Mouse (Mus musculus): ENCODE measurements around the gene Rnf220. TPM values are rescaled to one million over a fixed set of nuclear protein-coding genes. Genes with fewer than 3 reads are reported as not detected.

Rnf220 gene
- polyA plus RNA-seq, 1 experiment from 2014 or later: 98.2 TPM

DNA sequence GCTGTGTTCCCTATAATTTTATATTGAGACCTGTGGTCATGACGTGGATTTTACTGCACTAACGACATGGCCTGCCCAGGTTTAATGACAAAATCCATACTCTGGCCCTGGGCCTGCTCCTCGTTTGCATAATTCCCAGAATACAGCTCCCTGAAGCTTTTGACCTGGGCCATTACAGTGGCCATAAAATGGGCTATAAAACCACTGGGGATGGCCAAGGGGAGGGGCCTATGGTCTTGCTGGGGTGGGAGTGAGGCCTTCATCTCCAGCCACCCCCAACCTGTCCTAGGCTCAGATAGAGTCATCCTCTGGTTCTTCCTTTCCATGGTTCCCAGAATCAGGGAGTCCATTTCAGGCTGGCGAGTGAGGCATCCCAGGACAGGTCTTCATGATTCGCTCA lies 185.0 kb downstream of the Rnf220 start:
- peaks cover 33% of the 10 kb centered on the region for H3K4me1 ChIP-seq
- WGBS: 47% methylated on average over 5 of the region's 5 CpGs
- peaks cover 3% of the 10 kb centered on the region; the same call in 1 of the 2 replicates for H3K9me3 ChIP-seq
- H3K4me3 ChIP-seq: no peak overlapping the region
- no peak for DNase-seq (ENCODE audit: extremely low spot score, low spot score)
- peak overlapping the region; percentile 66; the same call in 1 of the 2 replicates for H3K27ac ChIP-seq
- no peaks in the 10 kb centered on the region for H3K36me3 ChIP-seq (replicated peaks)
- H3K27me3 ChIP-seq (ENCODE audit: poor library complexity, severe bottlenecking): peaks cover 93% of the 10 kb centered on the region

DNA sequence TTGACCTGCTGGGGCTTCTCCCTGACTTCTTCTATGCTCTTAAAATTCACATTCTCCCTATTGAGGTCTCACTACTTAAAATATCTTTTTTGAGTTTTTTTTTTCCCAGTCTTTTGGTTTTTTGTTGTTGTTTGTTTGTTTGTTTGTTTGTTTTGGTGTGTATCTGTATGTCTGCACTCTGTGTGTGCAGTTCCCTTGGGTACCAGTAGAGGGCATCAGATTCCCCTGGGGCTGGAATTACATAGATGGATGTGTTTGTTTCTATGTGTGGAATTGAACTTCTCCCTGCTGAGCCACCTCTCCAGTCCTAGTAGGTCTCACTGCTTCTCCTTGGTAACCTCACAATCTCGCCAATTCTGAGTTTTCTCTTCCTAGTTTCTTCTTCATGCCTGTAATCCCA lies 187.4 kb downstream of the Rnf220 start:
- H3K27me3 ChIP-seq (ENCODE audit: poor library complexity, severe bottlenecking): peaks cover 93% of the 10 kb centered on the region
- H3K4me3 ChIP-seq: no peak overlapping the region
- 85% methylated on average over 1 of the region's 1 CpGs for WGBS
- H3K9me3 ChIP-seq: peaks cover 3% of the 10 kb centered on the region; the same call in 1 of the 2 replicates
- H3K4me1 ChIP-seq: peaks cover 27% of the 10 kb centered on the region
- H3K36me3 ChIP-seq (replicated peaks): no peaks in the 10 kb centered on the region
- H3K27ac ChIP-seq: no peak overlapping the region
- no peak for DNase-seq (ENCODE audit: extremely low spot score, low spot score)

DNA sequence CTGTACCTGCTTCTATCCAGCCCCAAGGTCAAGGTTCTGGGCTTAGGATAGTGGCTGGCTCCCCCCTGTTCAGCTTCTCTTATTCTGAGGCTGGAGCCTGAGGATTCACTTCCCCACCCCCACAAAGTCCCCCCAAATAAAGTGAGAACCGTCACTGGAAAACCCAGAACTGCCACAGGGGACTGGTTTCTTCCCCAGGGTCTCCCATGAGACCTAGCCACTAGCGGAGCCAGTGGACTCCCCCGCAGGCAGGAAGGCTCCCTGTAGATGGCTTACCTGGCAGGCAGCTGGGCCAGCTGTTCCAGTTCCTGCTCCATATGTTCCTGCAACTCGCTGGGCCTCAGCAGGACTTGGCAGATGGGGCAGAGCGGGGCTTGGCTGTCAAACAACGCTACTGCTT lies 189.6 kb downstream of the Rnf220 start:
- Histone ChIP-seq H3K36me3 (replicated peaks) (no peaks in the 10 kb centered on the region), H3K27ac (no peak overlapping the region), H3K4me3 (no peak overlapping the region), H3K9me3 (peaks cover 3% of the 10 kb centered on the region; the same call in 1 of the 2 replicates), H3K4me1 (peaks cover 37% of the 10 kb centered on the region), H3K27me3 (ENCODE audit: poor library complexity, severe bottlenecking) (peaks cover 93% of the 10 kb centered on the region)
- WGBS: 61% methylated on average over 6 of the region's 6 CpGs
- DNase-seq (ENCODE audit: extremely low spot score, low spot score): no peak

DNA sequence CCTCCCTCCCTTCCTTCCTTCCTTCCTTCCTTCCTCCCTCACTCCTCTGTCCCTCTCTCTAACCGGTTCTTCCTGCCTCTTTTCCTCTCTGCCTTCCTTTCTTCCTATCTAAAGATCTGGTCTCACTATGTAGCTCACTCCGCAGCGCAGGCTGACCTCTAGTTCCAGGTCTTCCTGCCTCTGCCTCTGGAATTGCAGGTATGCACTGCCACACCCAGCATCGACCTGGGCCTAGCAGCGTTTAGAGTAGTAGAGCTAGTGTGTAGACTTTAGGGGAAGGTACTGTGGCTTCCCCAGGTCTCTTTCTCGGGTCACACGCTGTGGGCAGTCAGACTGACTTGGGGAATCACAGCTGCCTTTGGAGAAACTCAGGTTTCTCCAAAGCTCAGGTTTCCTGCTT lies 191.4 kb downstream of the Rnf220 start:
- 54% methylated on average over 6 of the region's 7 CpGs for WGBS
- Histone ChIP-seq H3K36me3 (replicated peaks) (no peaks in the 10 kb centered on the region), H3K9me3 (peaks cover 3% of the 10 kb centered on the region; the same call in 1 of the 2 replicates), H3K27me3 (ENCODE audit: poor library complexity, severe bottlenecking) (peaks cover 93% of the 10 kb centered on the region), H3K4me3 (no peak overlapping the region), H3K4me1 (peaks cover 35% of the 10 kb centered on the region), H3K27ac (no peak overlapping the region)
- DNase-seq (ENCODE audit: extremely low spot score, low spot score): no peak

DNA sequence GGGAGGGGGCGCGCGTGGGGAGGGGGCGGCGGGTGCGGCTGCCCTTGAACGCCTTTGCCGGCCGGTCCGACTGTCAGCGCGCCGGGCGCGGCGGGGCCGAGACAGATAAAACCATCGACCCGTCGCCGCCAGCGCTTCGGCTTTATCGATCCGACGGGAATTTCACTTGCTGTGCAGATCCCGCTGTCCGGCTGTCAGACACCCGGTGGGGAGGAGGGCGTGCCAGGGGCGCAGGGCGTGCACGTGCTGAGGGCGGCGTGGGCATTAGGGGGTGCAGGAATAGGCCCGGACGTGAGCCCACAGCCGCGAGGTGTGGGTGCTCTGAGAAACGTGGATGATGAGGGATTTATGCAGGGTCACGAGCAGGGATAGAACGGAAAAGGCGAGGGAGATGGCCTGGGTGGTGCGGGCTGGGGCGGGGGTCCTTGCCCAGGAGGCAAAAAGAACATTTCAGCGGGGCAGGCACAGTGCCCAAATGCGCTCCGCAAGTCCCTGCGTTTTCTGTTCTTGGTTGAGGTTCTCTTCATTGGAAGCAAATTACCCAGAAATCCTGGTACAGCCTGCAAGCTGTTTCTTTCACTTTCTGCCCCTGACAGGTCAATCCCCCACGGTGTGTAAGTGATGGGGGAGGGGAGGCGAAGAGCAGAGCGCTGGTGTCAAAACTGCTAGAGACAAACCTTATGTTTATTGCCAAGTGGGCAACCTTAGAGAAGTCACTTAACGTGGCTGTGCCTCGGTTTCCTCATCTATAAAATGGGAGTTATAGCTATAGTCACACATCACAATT lies 192.4 kb downstream of the Rnf220 start:
- H3K4me1 ChIP-seq: peaks cover 35% of the 10 kb centered on the region
- peaks cover 93% of the 10 kb centered on the region for H3K27me3 ChIP-seq (ENCODE audit: poor library complexity, severe bottlenecking)
- H3K36me3 ChIP-seq (replicated peaks): no peaks in the 10 kb centered on the region
- H3K4me3 ChIP-seq: peak overlapping the region; percentile 55
- H3K27ac ChIP-seq: peak overlapping the region; percentile 44; the same call in 1 of the 2 replicates
- 3% methylated on average over 54 of the region's 54 CpGs for WGBS
- DNase-seq (ENCODE audit: extremely low spot score, low spot score): peak; percentile 30
- peaks cover 2% of the 10 kb centered on the region; the same call in 1 of the 2 replicates for H3K9me3 ChIP-seq

DNA sequence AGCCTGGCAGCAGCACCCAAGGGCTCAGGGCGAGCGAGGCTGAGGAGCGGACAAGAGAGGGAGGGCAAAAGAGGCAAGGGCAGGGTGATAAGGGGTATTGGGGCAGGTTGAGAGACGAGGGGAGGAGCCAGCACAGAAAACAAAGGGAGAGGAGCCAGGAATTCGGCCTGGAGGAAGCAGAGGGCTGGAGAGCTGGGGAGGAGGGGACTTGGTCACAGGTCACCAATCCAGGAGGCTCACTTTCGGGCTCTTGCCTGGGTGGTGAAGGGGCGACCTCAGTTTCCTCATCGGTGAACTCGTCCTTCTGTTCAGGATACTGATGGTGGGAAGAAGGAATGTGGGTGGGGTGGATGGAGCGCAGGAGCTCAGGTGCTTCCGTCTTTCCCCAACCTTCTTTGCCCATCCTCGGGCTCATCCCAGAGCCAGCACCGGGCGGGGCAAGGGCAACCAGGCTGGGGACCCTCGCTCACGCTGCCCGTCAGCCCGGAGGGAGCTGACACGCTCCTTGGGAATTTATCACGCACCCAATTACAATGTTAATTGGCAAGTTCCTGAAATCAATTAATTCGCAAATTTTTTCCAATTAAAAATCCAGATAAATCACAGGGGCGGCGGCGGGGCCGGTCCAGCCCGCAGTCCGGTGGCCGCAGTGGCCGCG lies 193.1 kb downstream of the Rnf220 start:
- WGBS: 5% methylated on average over 30 of the region's 30 CpGs
- Histone ChIP-seq H3K36me3 (replicated peaks) (no peaks in the 10 kb centered on the region), H3K27me3 (ENCODE audit: poor library complexity, severe bottlenecking) (peaks cover 98% of the 10 kb centered on the region), H3K4me3 (peak overlapping the region; percentile 55), H3K27ac (peak overlapping the region; percentile 44; the same call in 1 of the 2 replicates), H3K4me1 (peaks cover 35% of the 10 kb centered on the region), H3K9me3 (no peaks in the 10 kb centered on the region)
- no peak for DNase-seq (ENCODE audit: extremely low spot score, low spot score)

DNA sequence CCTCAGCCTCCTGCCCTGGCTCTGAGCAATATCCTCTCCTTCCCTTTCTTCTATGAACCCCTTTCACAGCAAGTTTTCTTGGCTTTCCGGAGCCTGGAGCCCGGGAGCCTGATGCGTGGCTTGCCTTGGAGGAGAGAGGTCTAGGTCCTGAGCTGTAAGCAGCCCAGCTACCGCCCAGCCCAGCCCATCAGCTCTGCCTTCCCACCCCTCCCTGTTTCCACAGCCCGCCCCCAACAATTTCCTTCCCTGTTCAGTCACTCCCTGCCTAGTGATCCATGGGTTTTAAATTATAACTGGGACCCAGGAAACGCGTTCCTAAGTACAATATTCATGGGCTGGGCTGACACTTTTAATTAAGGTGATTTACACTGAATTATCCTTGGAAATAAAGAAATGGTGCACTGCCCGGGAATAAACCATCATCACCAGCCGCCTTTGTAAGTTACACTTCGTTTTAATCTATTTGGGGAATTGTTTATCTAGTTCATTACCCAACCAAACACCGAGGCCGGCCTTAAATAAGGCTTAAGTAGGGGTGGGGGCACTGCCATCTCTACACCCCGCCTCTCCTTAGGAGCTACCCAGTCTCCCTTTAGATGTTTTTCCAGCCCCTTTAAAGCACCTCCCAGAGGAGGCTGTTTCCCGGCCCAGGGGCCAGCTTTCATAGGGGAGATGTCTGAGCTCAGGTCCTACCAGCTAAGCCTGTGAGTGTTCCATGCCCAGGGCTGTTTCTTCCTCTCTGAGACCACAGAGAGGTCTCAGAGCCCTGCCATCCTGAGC lies 194.6 kb downstream of the Rnf220 start:
- WGBS: 46% methylated on average over 14 of the region's 14 CpGs
- no peak for DNase-seq (ENCODE audit: extremely low spot score, low spot score)
- Histone ChIP-seq H3K27ac (no peak overlapping the region), H3K9me3 (no peaks in the 10 kb centered on the region), H3K36me3 (replicated peaks) (no peaks in the 10 kb centered on the region), H3K27me3 (ENCODE audit: poor library complexity, severe bottlenecking) (peaks cover 95% of the 10 kb centered on the region), H3K4me1 (peaks cover 34% of the 10 kb centered on the region), H3K4me3 (no peak overlapping the region)

DNA sequence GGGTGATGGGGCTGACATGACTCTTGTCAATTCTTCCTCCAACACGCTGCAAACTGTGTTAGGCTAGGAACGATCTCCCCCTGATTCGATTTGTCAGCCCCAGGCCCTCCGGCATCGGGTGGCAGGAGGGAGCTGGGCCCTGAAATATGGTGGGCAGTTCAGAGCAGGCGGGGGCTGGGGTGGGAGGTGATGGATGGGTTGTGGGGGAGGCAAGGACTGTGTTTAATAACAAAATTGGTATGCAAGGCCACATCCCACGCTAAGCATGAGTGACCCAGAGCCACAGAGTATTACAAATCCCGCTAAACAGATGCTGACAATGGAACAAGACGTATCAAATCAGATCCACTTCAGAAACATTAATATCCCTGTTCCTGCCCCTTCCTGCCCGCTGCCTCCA lies 196.9 kb downstream of the Rnf220 start:
- WGBS: 84% methylated on average over 10 of the region's 10 CpGs
- Histone ChIP-seq H3K9me3 (no peaks in the 10 kb centered on the region), H3K27ac (no peak overlapping the region), H3K27me3 (ENCODE audit: poor library complexity, severe bottlenecking) (peaks cover 94% of the 10 kb centered on the region), H3K36me3 (replicated peaks) (no peaks in the 10 kb centered on the region), H3K4me1 (peaks cover 37% of the 10 kb centered on the region), H3K4me3 (no peak overlapping the region)
- DNase-seq (ENCODE audit: extremely low spot score, low spot score): no peak

DNA sequence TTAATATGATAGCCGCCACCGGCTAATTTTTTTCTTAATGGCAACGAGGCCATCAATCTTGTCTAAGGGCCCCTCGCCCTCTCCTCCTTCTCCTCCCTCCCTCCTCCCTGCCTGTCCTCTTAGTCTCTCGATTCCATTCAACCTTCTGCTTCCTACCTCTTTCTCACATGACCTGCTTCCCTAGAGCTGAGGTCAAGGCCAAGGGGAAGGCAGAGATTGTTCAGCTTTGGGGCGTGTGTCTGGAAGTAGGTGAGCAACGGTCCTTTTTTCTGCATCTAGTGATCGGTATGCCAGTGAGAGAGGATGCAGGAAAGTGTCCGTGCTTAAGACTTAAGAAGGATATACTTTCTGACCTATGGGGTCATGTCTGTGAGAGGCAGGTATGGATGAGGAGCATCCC lies 199.0 kb downstream of the Rnf220 start:
- no peaks in the 10 kb centered on the region for H3K9me3 ChIP-seq
- H3K27ac ChIP-seq: no peak overlapping the region
- H3K27me3 ChIP-seq (ENCODE audit: poor library complexity, severe bottlenecking): peaks cover 80% of the 10 kb centered on the region
- WGBS: 83% methylated on average over 9 of the region's 9 CpGs
- H3K36me3 ChIP-seq (replicated peaks): no peaks in the 10 kb centered on the region
- H3K4me1 ChIP-seq: peaks cover 18% of the 10 kb centered on the region
- no peak overlapping the region for H3K4me3 ChIP-seq
- DNase-seq (ENCODE audit: extremely low spot score, low spot score): no peak

DNA sequence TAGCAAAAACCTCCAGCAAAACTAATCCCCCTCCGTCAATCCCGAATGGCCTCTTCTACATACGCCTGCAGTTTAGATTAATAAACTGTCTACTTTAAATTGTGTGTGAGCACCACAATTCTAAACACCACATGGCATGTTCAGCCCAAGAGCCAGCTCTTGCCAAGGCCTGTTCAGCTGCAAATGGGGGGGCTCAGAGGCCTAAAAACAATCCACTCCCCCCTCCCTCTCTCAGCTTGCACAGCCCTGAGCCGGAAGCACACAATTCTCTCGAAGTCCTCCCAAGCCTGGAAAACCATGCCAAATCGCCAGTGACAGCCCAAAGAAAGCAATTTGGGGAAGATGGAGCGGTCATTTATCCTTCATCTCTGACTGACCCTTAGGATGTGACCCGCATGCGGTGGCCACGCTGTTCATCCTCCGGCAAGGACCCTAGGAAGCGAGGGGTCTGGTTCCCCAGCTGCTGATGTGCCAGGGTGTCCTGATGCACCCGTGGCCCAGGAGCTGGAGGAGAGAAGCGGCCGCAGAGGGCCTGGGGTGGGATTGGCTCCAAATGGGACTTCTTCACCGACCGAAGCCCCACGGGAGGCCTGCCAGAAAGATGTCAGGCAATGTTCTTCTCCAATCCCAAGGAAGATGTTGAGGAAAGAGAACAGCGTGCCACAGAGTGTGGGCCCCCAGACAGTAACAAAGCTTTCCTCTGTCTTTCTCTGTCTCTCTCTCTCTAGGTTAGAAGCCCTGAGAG lies 199.8 kb downstream of the Rnf220 start:
- Histone ChIP-seq H3K4me3 (no peak overlapping the region), H3K27ac (no peak overlapping the region), H3K36me3 (replicated peaks) (no peaks in the 10 kb centered on the region), H3K4me1 (peaks cover 10% of the 10 kb centered on the region), H3K27me3 (ENCODE audit: poor library complexity, severe bottlenecking) (peaks cover 72% of the 10 kb centered on the region), H3K9me3 (no peaks in the 10 kb centered on the region)
- WGBS: 86% methylated on average over 19 of the region's 19 CpGs
- DNase-seq (ENCODE audit: extremely low spot score, low spot score): no peak

DNA sequence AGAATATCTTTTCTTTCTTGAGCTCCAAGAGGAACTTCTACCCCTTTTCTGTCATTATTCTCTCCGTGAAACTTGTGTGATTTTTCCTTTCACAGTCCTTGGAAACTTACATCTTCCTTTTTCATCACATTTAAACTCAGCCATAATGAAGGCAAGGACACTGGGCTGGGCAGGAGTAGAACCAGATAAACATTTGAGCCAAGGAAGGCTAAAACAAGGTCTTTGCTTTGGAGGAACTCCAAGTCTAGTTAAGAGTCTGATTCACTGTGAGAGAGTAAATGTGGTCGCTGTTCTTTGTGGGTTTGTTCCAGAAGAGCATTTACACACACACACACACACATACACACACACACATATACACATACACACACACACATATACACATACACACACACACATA lies 205.2 kb downstream of the Rnf220 start:
- no peak for DNase-seq (ENCODE audit: extremely low spot score, low spot score)
- H3K36me3 ChIP-seq (replicated peaks): peaks cover 13% of the 10 kb centered on the region
- H3K4me1 ChIP-seq: peaks cover 33% of the 10 kb centered on the region
- H3K9me3 ChIP-seq: no peaks in the 10 kb centered on the region
- H3K4me3 ChIP-seq: no peak overlapping the region
- H3K27ac ChIP-seq: no peak overlapping the region
- WGBS: 89% methylated on average over 2 of the region's 2 CpGs
- peaks cover 38% of the 10 kb centered on the region for H3K27me3 ChIP-seq (ENCODE audit: poor library complexity, severe bottlenecking)

Data from forebrain, embryonic 10.5 days (tissue).